Mouse (Mus musculus): ENCODE results near the gene Gemin5.

The Gemin5 gene

GRCm38 (mm10) chr11:58171459-58172091, 3.2 kb upstream of the Gemin5 start, which contains the start of gene Mrpl22:
Gene Mrpl22, plus strand, starts transcription at chr11:58171661.
- peak; percentile 82 for DNase-seq (ENCODE audit: low read depth, low spot score)

GRCm38 (mm10) chr11:58169666-58170065, 1.3 kb upstream of the Gemin5 start:
- DNase-seq (ENCODE audit: low read depth, low spot score) = no peak

GRCm38 (mm10) chr11:58167822-58168166, 545 bp downstream of the Gemin5 start:
- no peak for DNase-seq (ENCODE audit: low read depth, low spot score)

GRCm38 (mm10) chr11:58165072-58165471, 3.3 kb downstream of the Gemin5 start:
- no peak for DNase-seq (ENCODE audit: low read depth, low spot score)

- no peak for DNase-seq (ENCODE audit: low read depth, low spot score)
These were observed 11.5 kb downstream of the Gemin5 start for GRCm38 (mm10) chr11:58156871-58157270.

- DNase-seq (ENCODE audit: low read depth, low spot score) = no peak
These were observed 12.9 kb downstream of the Gemin5 start for GRCm38 (mm10) chr11:58155458-58155857.

- no peak for DNase-seq (ENCODE audit: low read depth, low spot score)
These were observed 22.1 kb downstream of the Gemin5 start for GRCm38 (mm10) chr11:58146241-58146640.

- DNase-seq (ENCODE audit: low read depth, low spot score) = no peak
These were observed 24.5 kb downstream of the Gemin5 start for GRCm38 (mm10) chr11:58143704-58144426.

- DNase-seq (ENCODE audit: low read depth, low spot score) = no peak
These were observed 28.9 kb downstream of the Gemin5 start for GRCm38 (mm10) chr11:58139466-58139865.

GRCm38 (mm10) chr11:58138821-58139220, 29.5 kb downstream of the Gemin5 start:
- DNase-seq (ENCODE audit: low read depth, low spot score) = no peak

GRCm38 (mm10) chr11:58136677-58137076, 31.7 kb downstream of the Gemin5 start:
- no peak for DNase-seq (ENCODE audit: low read depth, low spot score)

GRCm38 (mm10) chr11:58135296-58135695, 33.0 kb downstream of the Gemin5 start:
- no peak for DNase-seq (ENCODE audit: low read depth, low spot score)

GRCm38 (mm10) chr11:58134869-58135268, 33.5 kb downstream of the Gemin5 start:
- no peak for DNase-seq (ENCODE audit: low read depth, low spot score)

GRCm38 (mm10) chr11:58132026-58132425, 36.3 kb downstream of the Gemin5 start:
- DNase-seq (ENCODE audit: low read depth, low spot score) = no peak

GRCm38 (mm10) chr11:58129302-58129843, 39.0 kb downstream of the Gemin5 start:
- no peak for DNase-seq (ENCODE audit: low read depth, low spot score)

GRCm38 (mm10) chr11:58127544-58127943, 40.8 kb downstream of the Gemin5 start:
- DNase-seq (ENCODE audit: low read depth, low spot score) = no peak

GRCm38 (mm10) chr11:58126397-58127160, 41.8 kb downstream of the Gemin5 start:
- DNase-seq (ENCODE audit: low read depth, low spot score) = peak; percentile 47

- DNase-seq (ENCODE audit: low read depth, low spot score) = no peak
These were observed 43.3 kb downstream of the Gemin5 start for GRCm38 (mm10) chr11:58125021-58125420.

GRCm38 (mm10) chr11:58123711-58124110, 44.6 kb downstream of the Gemin5 start:
- DNase-seq (ENCODE audit: low read depth, low spot score) = no peak

GRCm38 (mm10) chr11:58121351-58121750, 47.0 kb downstream of the Gemin5 start:
- DNase-seq (ENCODE audit: low read depth, low spot score) = no peak

- DNase-seq (ENCODE audit: low read depth, low spot score) = no peak
These were observed 47.7 kb downstream of the Gemin5 start for GRCm38 (mm10) chr11:58120655-58121054.

- DNase-seq (ENCODE audit: low read depth, low spot score) = no peak
These were observed 51.2 kb downstream of the Gemin5 start for GRCm38 (mm10) chr11:58117044-58117652.

Data from retina, adult 2 months (tissue).